Mouse (Mus musculus) cerebellum, adult 18-20 months (tissue): ENCODE measurements around the gene Oprd1.

Experiments used
- DNase-seq, 2 experiments: peaks; one replicate each; pipeline ENCODE4 v3.0.0; 2021

The Oprd1 gene

DNA sequence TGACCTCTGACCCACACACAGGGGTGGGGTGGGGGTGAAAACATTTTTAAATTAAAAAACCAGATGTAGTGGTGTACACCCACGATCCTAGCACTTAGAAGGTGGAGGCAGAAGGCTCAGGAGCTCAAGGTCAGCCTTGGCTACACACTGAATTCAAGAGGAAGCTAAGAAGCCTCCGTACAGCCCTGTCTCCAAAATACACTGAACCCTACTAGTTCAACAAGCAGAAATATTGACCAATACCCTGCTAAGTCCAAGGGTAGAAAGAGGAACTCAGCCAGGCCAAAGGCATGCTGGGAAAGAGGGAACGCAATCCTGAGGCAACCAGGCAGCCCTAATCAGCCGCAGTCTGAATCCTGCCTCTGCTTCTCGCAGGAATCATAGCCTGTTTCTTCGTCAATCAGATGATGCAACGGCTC lies 66.0 kb downstream of the Oprd1 start:
- DNase-seq, result no peak

GRCm38 (mm10) chr4:132077445-132077844 lies 66.8 kb downstream of the Oprd1 start:
- DNase-seq, result no peak

GRCm38 (mm10) chr4:132076480-132077405 lies 67.5 kb downstream of the Oprd1 start:
- no peak for DNase-seq

- no peak for DNase-seq
Observed at GRCm38 (mm10) chr4:132075796-132076195, 68.5 kb downstream of the Oprd1 start.

GRCm38 (mm10) chr4:132074933-132075769 lies 69.1 kb downstream of the Oprd1 start, which contains the start of gene Epb41:
TSS of gene Epb41 (minus strand) at chr4:132075321.
- DNase-seq, result peak; percentile 99 to 100

- DNase-seq, result peak; percentile 45 to 66
Observed at GRCm38 (mm10) chr4:132074077-132074932, 70.0 kb downstream of the Oprd1 start, which contains the start of gene Gm10300. TSS of gene Gm10300 (plus strand) at chr4:132074697.

GRCm38 (mm10) chr4:132072946-132073345 lies 71.3 kb downstream of the Oprd1 start:
- peak; percentile 50 to 65 for DNase-seq

- DNase-seq, result no peak
Observed at GRCm38 (mm10) chr4:132072156-132072555, 72.1 kb downstream of the Oprd1 start.

GRCm38 (mm10) chr4:132071674-132072073 lies 72.6 kb downstream of the Oprd1 start:
- DNase-seq, result no peak

DNA sequence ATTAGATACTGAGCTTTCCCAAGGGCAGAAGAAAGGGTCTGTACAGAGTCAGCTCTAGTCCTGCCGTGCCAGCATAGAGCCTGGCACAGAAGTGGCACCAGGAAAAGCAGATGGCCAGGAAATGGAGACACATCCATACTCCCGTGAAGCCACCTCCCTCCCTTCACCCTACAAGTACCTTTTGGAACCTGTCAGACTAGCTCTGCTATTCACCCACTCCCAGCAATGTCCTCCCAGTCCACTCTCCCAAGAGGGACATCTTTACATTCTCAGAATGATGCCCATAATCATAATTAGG lies 76.4 kb downstream of the Oprd1 start:
- DNase-seq, result peak; percentile 72 to 84

GRCm38 (mm10) chr4:132067112-132067937 lies 77.0 kb downstream of the Oprd1 start:
- DNase-seq, result peak; percentile 66 to 67

GRCm38 (mm10) chr4:132066101-132066773 lies 78.0 kb downstream of the Oprd1 start:
- DNase-seq, result peak; percentile 68 to 70

DNA sequence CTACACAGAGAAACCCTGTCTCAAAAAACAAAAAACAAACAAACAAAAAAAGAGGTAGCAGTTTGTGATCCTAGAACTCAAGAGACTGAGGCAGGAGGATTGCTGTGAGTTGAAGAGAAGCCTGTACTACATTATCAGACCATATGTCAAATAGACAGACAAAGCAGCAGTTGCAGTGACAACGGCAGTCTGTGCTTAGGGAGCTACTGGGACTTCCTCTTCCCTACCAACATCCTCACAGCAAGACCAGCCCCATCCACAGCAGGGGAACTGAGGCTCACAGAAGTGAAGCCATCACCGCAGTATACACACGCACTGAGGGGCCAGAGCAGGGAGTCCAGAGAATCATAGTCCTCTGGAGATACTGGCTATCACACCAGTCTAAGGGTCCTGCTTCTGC lies 78.7 kb downstream of the Oprd1 start:
- no peak for DNase-seq

DNA sequence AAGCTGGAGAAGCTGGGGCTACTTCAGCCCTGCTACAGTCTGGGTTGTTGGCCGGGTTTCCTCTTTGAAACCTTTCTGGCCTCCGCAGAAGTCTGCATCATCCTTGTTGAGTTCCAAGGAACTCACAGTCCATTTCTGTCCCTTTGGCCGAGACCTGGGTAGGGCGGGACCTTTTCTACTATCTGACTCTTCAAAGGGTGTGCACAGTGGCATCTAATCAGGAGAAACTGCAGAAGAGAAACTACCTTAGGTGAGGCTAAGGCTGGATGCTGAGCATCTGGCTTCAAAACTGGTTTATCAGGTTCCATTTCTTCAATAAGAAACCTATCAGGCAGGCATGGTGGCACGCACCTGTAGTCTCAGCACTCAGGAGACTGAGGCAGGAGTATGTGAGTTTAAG lies 79.7 kb downstream of the Oprd1 start:
- no peak for DNase-seq

DNA sequence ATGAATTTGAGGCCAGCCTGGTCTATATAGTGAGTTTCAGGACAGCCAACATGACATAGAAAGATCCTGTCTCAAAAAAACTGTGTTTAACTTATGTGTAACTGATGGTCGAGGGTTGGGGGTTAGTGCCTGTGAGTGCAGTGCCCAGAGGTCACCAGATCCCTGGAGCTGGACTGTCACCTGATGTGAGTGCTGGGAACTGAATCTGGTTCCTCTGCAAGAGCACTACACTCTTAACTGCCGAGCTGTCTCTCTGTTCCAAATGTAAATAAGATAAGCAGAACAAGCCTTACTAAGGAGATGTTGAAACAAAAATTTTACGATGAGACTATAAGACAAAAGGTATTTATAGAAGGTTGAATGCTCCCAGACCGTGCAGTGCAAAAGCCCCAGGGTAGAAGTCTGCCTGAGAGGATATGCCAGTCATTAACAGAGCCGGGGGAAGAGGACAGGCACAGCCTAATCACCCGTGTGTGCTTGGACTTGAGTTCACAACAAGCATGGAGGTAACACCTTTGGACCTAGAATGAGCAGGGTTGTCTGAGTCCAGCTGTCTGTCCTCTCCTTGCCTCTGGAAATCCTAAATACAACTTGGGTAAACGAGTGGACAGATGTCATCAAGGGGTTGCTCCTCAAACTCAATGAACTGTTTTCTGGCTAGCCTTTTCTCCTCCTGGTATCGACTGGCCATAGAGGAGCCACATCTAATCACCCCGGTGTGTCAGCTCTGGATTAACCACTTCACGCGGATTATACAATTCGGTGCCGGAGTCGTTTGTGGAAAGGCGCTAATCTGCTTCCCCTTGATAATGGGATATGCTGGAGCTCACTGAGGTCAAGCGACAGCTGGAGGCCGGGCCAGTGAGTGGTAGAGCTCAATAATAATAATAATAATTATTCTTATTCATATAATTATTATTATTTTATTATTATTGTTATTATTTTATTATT lies 81.1 kb downstream of the Oprd1 start:
- DNase-seq, result no peak

GRCm38 (mm10) chr4:132062289-132062688 lies 82.0 kb downstream of the Oprd1 start:
- DNase-seq, result peak in 1 of 2 experiments; percentile 7
